Mouse (Mus musculus): Measurements from ENCODE around the gene Gm20388. TPM values are rescaled to one million over a fixed set of nuclear protein-coding genes. Genes with fewer than 3 reads are reported as not detected.

Gene Gm20388
- polyA plus RNA-seq, 1 experiment from 2014 or later: not detected

- Histone ChIP-seq H3K27me3 (peaks cover 42% of the 10 kb centered on the region), H3K36me3 (no peaks in the 10 kb centered on the region), H3K4me1 (peaks cover 12% of the 10 kb centered on the region), H3K4me2 (replicated peaks) (peak overlapping the region; percentile 88), H3K27ac (no peak overlapping the region), H3K9me3 (no peaks in the 10 kb centered on the region), H3K4me3 (peak overlapping the region; percentile 67), H3K9ac (peak overlapping the region; percentile 64)
- 2% methylated on average over 42 of the region's 46 CpGs for WGBS
- peak; percentile 48 for ATAC-seq (ENCODE audit: insufficient number of reproducible peaks, insufficient read depth, low FRiP score, low TSS enrichment)
Observed at GRCm38 (mm10) chr8:120114315-120114841, 203.7 kb downstream of the Gm20388 start.

- Histone ChIP-seq H3K4me2 (replicated peaks) (no peak overlapping the region), H3K4me3 (no peak overlapping the region), H3K36me3 (no peaks in the 10 kb centered on the region), H3K9me3 (no peaks in the 10 kb centered on the region), H3K27me3 (peaks cover 44% of the 10 kb centered on the region), H3K4me1 (peaks cover 12% of the 10 kb centered on the region), H3K9ac (no peak overlapping the region), H3K27ac (no peak overlapping the region)
- ATAC-seq (ENCODE audit: insufficient number of reproducible peaks, insufficient read depth, low FRiP score, low TSS enrichment): no peak
- WGBS: 75% methylated on average over 7 of the region's 7 CpGs
Observed at GRCm38 (mm10) chr8:120116600-120116999, 206.0 kb downstream of the Gm20388 start.

- no peaks in the 10 kb centered on the region for H3K36me3 ChIP-seq
- H3K27me3 ChIP-seq: peaks cover 44% of the 10 kb centered on the region
- H3K4me1 ChIP-seq: peaks cover 8% of the 10 kb centered on the region
- no peak for ATAC-seq (ENCODE audit: insufficient number of reproducible peaks, insufficient read depth, low FRiP score, low TSS enrichment)
- no peaks in the 10 kb centered on the region for H3K9me3 ChIP-seq
- no peak overlapping the region for H3K4me3 ChIP-seq
- 83% methylated on average over 9 of the region's 9 CpGs for WGBS
- H3K27ac ChIP-seq: no peak overlapping the region
- H3K4me2 ChIP-seq (replicated peaks): no peak overlapping the region
- no peak overlapping the region for H3K9ac ChIP-seq
Observed at GRCm38 (mm10) chr8:120118162-120118561, 207.5 kb downstream of the Gm20388 start.

- peaks cover 5% of the 10 kb centered on the region; the same call in 1 of the 2 replicates for H3K4me1 ChIP-seq
- no peak overlapping the region for H3K9ac ChIP-seq
- ATAC-seq (ENCODE audit: insufficient number of reproducible peaks, insufficient read depth, low FRiP score, low TSS enrichment): no peak
- no peaks in the 10 kb centered on the region for H3K9me3 ChIP-seq
- no peak overlapping the region for H3K27ac ChIP-seq
- H3K36me3 ChIP-seq: no peaks in the 10 kb centered on the region
- no peak overlapping the region for H3K4me2 ChIP-seq (replicated peaks)
- peaks cover 44% of the 10 kb centered on the region for H3K27me3 ChIP-seq
- H3K4me3 ChIP-seq: no peak overlapping the region
- WGBS: 79% methylated on average over 5 of the region's 5 CpGs
Observed at GRCm38 (mm10) chr8:120118847-120119246, 208.2 kb downstream of the Gm20388 start.

DNA sequence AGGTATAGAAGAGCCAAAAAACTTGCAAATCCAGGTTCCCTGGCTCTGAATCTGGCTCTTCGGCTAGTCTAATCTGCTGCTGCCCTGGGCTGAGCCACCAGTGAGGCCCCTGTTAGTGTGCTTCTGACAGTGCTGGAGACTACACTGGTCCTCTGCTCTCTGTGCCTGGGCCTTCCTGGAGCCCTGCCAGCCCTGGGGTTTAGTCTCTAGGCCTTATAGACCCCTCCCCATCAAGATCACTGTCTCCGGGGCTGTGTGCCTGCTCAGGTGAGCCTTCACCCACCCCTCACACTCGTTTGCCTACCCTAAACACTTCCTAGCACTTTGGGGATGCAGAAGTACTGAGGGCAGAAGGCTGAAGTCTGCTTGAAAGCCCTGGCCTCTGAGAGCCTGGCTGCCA is 208.8 kb downstream of the Gm20388 start:
- WGBS: 65% methylated on average over 3 of the region's 3 CpGs
- peaks cover 40% of the 10 kb centered on the region for H3K27me3 ChIP-seq
- H3K4me2 ChIP-seq (replicated peaks): no peak overlapping the region
- H3K9me3 ChIP-seq: no peaks in the 10 kb centered on the region
- no peak overlapping the region for H3K4me3 ChIP-seq
- no peaks in the 10 kb centered on the region for H3K36me3 ChIP-seq
- peaks cover 2% of the 10 kb centered on the region; the same call in 1 of the 2 replicates for H3K4me1 ChIP-seq
- ATAC-seq (ENCODE audit: insufficient number of reproducible peaks, insufficient read depth, low FRiP score, low TSS enrichment): no peak
- no peak overlapping the region for H3K27ac ChIP-seq
- H3K9ac ChIP-seq: no peak overlapping the region

- H3K4me1 ChIP-seq: peaks cover 2% of the 10 kb centered on the region; the same call in 1 of the 2 replicates
- no peak overlapping the region for H3K27ac ChIP-seq
- WGBS: 79% methylated on average over 6 of the region's 6 CpGs
- H3K9me3 ChIP-seq: no peaks in the 10 kb centered on the region
- no peaks in the 10 kb centered on the region for H3K36me3 ChIP-seq
- ATAC-seq (ENCODE audit: insufficient number of reproducible peaks, insufficient read depth, low FRiP score, low TSS enrichment): no peak
- peaks cover 35% of the 10 kb centered on the region for H3K27me3 ChIP-seq
- H3K4me2 ChIP-seq (replicated peaks): no peak overlapping the region
- no peak overlapping the region for H3K9ac ChIP-seq
- no peak overlapping the region for H3K4me3 ChIP-seq
Observed at GRCm38 (mm10) chr8:120119931-120120330, 209.3 kb downstream of the Gm20388 start.

GRCm38 (mm10) chr8:120120951-120121350 is 210.3 kb downstream of the Gm20388 start:
- Histone ChIP-seq H3K4me2 (replicated peaks) (no peak overlapping the region), H3K9me3 (no peaks in the 10 kb centered on the region), H3K36me3 (no peaks in the 10 kb centered on the region), H3K4me1 (peaks cover 3% of the 10 kb centered on the region; the same call in 1 of the 2 replicates), H3K27ac (no peak overlapping the region), H3K4me3 (no peak overlapping the region), H3K27me3 (peaks cover 24% of the 10 kb centered on the region), H3K9ac (no peak overlapping the region)
- WGBS: 59% methylated on average over 5 of the region's 5 CpGs
- ATAC-seq (ENCODE audit: insufficient number of reproducible peaks, insufficient read depth, low FRiP score, low TSS enrichment): no peak

- Histone ChIP-seq H3K27ac (no peak overlapping the region), H3K4me2 (replicated peaks) (no peak overlapping the region), H3K9me3 (no peaks in the 10 kb centered on the region), H3K4me1 (peaks cover 12% of the 10 kb centered on the region), H3K27me3 (peaks cover 9% of the 10 kb centered on the region; the same call in 1 of the 2 replicates), H3K36me3 (no peaks in the 10 kb centered on the region), H3K4me3 (no peak overlapping the region), H3K9ac (no peak overlapping the region)
- 41% methylated on average over 6 of the region's 6 CpGs for WGBS
- no peak for ATAC-seq (ENCODE audit: insufficient number of reproducible peaks, insufficient read depth, low FRiP score, low TSS enrichment)
Observed at GRCm38 (mm10) chr8:120124261-120124660, 213.6 kb downstream of the Gm20388 start.

GRCm38 (mm10) chr8:120124836-120125389 is 214.3 kb downstream of the Gm20388 start:
- H3K9ac ChIP-seq: 0 out of 2 replicates have a peak overlapping the region, but pooled peaks have one; percentile 27
- H3K4me2 ChIP-seq (replicated peaks): no peak overlapping the region
- no peak overlapping the region for H3K27ac ChIP-seq
- no peak overlapping the region for H3K4me3 ChIP-seq
- H3K4me1 ChIP-seq: peaks cover 12% of the 10 kb centered on the region
- ATAC-seq (ENCODE audit: insufficient number of reproducible peaks, insufficient read depth, low FRiP score, low TSS enrichment): no peak
- H3K9me3 ChIP-seq: no peaks in the 10 kb centered on the region
- peaks cover 6% of the 10 kb centered on the region; the same call in 1 of the 2 replicates for H3K27me3 ChIP-seq
- H3K36me3 ChIP-seq: no peaks in the 10 kb centered on the region
- WGBS: 55% methylated on average over 7 of the region's 7 CpGs

DNA sequence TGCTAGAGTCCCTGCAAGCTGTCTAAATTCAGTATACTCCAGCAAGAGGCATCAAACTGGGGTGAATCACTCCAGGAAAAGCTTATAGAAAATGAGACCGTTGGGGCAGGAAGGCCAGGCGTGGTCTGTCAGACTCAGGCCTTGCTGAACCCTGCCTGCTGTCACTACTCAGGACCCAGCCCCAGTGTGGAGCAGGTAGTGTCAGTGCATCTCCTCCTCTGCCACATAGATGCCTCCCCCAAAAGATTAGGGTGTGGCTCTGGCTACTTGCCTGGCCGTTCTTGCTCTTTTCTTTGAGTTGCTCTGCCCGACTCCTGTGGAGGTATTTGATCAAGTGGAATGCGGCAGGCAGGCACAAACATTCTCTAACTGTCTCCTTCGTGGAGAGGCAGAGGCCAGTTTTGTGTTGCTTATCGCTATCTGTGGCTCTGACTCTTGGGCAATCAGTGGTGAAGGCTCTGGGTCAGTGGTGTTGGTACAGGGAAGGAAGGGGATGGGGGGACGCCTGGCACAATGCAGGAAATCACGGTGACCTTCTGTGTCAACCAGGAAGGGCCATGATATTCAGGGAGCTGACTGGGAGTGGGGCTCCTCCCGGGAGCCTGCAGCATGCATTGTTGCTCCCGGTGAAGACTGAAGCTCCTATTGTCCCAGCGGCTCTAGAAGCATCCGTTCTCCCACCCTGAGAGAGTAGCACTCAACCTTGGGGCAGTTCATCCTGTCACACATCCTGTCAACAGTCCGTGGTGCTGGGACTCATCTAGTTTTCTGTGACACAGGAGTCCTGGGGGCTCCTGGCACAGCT is 215.9 kb downstream of the Gm20388 start:
- Histone ChIP-seq H3K4me2 (replicated peaks) (no peak overlapping the region), H3K27me3 (peaks cover 6% of the 10 kb centered on the region; the same call in 1 of the 2 replicates), H3K4me3 (no peak overlapping the region), H3K27ac (peak overlapping the region; percentile 46), H3K36me3 (no peaks in the 10 kb centered on the region), H3K9me3 (no peaks in the 10 kb centered on the region), H3K4me1 (peaks cover 12% of the 10 kb centered on the region), H3K9ac (no peak overlapping the region)
- ATAC-seq (ENCODE audit: insufficient number of reproducible peaks, insufficient read depth, low FRiP score, low TSS enrichment): no peak
- 24% methylated on average over 14 of the region's 14 CpGs for WGBS

DNA sequence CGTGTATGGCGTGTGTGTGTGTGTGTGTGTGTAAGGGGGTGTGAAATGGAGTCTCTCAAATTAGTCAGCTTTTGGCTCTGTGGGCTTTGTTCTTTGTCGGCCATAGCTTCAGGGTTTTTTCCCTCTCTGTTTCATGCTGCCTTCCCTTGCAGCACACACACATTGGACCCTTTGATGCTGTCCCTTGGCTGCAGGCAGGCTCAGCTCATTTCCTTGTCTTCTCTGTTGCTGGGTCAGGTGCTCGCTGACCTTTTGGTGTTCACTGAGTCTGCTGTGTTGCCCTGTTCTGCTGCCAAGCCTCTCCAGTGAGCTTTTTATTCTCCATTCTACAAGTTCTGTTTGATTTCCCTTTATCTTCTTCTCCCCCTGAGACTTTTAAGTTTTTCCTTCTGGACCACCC is 218.9 kb downstream of the Gm20388 start:
- no peaks in the 10 kb centered on the region for H3K9me3 ChIP-seq
- H3K27me3 ChIP-seq: peaks cover 6% of the 10 kb centered on the region; the same call in 1 of the 2 replicates
- ATAC-seq (ENCODE audit: insufficient number of reproducible peaks, insufficient read depth, low FRiP score, low TSS enrichment): no peak
- 28% methylated on average over 4 of the region's 4 CpGs for WGBS
- no peaks in the 10 kb centered on the region for H3K36me3 ChIP-seq
- H3K9ac ChIP-seq: no peak overlapping the region
- H3K27ac ChIP-seq: peak overlapping the region; percentile 24; the same call in 1 of the 2 replicates
- H3K4me3 ChIP-seq: no peak overlapping the region
- no peak overlapping the region for H3K4me2 ChIP-seq (replicated peaks)
- peaks cover 12% of the 10 kb centered on the region for H3K4me1 ChIP-seq

GRCm38 (mm10) chr8:120131158-120131557 is 220.5 kb downstream of the Gm20388 start:
- no peak overlapping the region for H3K27ac ChIP-seq
- WGBS: 81% methylated on average over 8 of the region's 8 CpGs
- H3K36me3 ChIP-seq: no peaks in the 10 kb centered on the region
- no peak for ATAC-seq (ENCODE audit: insufficient number of reproducible peaks, insufficient read depth, low FRiP score, low TSS enrichment)
- H3K9me3 ChIP-seq: no peaks in the 10 kb centered on the region
- H3K4me2 ChIP-seq (replicated peaks): no peak overlapping the region
- peaks cover 9% of the 10 kb centered on the region; the same call in 1 of the 2 replicates for H3K4me1 ChIP-seq
- no peak overlapping the region for H3K9ac ChIP-seq
- H3K27me3 ChIP-seq: peaks cover 6% of the 10 kb centered on the region; the same call in 1 of the 2 replicates
- no peak overlapping the region for H3K4me3 ChIP-seq
